Mouse (Mus musculus): ENCODE data around the gene Ston2. TPM values are rescaled to one million over a fixed set of nuclear protein-coding genes. Genes with fewer than 3 reads are reported as not detected.

Ston2 gene
- polyA plus RNA-seq, 1 experiment from 2014 or later: 9.8 TPM

DNA sequence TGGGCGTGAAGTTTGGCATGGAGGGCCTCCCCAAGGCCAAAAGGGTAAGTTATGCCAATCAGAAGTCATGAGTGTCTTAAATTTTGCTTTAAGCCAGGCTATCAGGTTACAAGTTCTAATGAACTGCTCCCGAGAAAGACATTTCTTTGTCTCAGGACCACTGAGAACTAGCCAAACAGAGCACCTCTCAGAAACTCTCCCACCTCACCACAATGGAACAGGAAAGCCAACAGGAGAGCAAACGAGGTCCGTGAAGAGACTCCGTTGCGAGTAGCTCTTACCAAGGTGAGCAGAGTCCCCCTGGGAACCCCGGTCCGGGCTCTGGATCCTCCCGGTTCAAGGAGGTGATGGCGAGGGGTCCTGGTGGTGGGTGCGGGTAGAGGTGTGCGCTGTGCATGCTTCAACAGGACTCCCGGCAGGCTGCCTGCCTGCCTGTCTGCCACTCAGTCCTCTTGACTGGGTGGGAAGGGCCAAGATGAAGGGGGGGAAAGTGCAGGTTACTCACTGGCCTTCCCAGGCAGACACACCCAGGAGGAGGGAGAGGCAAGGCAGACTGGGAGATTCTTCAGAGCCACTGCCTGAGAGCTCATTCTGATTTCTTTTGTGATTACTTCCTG, 102.4 kb downstream of the Ston2 start:
- Histone ChIP-seq H3K9ac (no peak overlapping the region), H3K36me3 (no peaks in the 10 kb centered on the region)
- WGBS: 24% methylated on average over 13 of the region's 13 CpGs

GRCm38 (mm10) chr12:91684840-91685415, 103.3 kb downstream of the Ston2 start:
- no peaks in the 10 kb centered on the region for H3K36me3 ChIP-seq
- peaks cover 27% of the 10 kb centered on the region for H3K4me1 ChIP-seq
- H3K9me3 ChIP-seq: no peaks in the 10 kb centered on the region
- 26% methylated on average over 11 of the region's 11 CpGs for WGBS
- peak overlapping the region; percentile 75; the same call in 1 of the 2 replicates for H3K27ac ChIP-seq
- H3K9ac ChIP-seq: no peak overlapping the region
- no peaks in the 10 kb centered on the region for H3K27me3 ChIP-seq (replicated peaks)
- peak overlapping the region; percentile 53 for H3K4me2 ChIP-seq
- no peak for ATAC-seq (ENCODE audit: insufficient read depth, low FRiP score, low read depth)
- peak overlapping the region; percentile 0; the same call in 1 of the 2 replicates for H3K4me3 ChIP-seq (replicated peaks)

More for the DNA sequence above, 102.4 kb downstream of the Ston2 start:
- no peaks in the 10 kb centered on the region for H3K27me3 ChIP-seq (replicated peaks)
- peak overlapping the region; percentile 53 for H3K4me2 ChIP-seq
- H3K4me1 ChIP-seq: peaks cover 27% of the 10 kb centered on the region
- ATAC-seq (ENCODE audit: insufficient read depth, low FRiP score, low read depth): peak; percentile 83
- no peaks in the 10 kb centered on the region for H3K9me3 ChIP-seq
- H3K4me3 ChIP-seq (replicated peaks): peak overlapping the region; percentile 29
- H3K27ac ChIP-seq: peak overlapping the region; percentile 75; the same call in 1 of the 2 replicates

GRCm38 (mm10) chr12:91684101-91684839, 103.9 kb downstream of the Ston2 start:
- peak overlapping the region; percentile 75; the same call in 1 of the 2 replicates for H3K27ac ChIP-seq
- no peak for ATAC-seq (ENCODE audit: insufficient read depth, low FRiP score, low read depth)
- H3K27me3 ChIP-seq (replicated peaks): no peaks in the 10 kb centered on the region
- no peaks in the 10 kb centered on the region for H3K36me3 ChIP-seq
- peaks cover 32% of the 10 kb centered on the region for H3K4me1 ChIP-seq
- H3K9ac ChIP-seq: 0 out of 2 replicates have a peak overlapping the region, but pooled peaks have one; percentile 5
- 16% methylated on average over 15 of the region's 15 CpGs for WGBS
- H3K9me3 ChIP-seq: no peaks in the 10 kb centered on the region
- H3K4me2 ChIP-seq: peak overlapping the region; percentile 53
- peak overlapping the region; percentile 0; the same call in 1 of the 2 replicates for H3K4me3 ChIP-seq (replicated peaks)

DNA sequence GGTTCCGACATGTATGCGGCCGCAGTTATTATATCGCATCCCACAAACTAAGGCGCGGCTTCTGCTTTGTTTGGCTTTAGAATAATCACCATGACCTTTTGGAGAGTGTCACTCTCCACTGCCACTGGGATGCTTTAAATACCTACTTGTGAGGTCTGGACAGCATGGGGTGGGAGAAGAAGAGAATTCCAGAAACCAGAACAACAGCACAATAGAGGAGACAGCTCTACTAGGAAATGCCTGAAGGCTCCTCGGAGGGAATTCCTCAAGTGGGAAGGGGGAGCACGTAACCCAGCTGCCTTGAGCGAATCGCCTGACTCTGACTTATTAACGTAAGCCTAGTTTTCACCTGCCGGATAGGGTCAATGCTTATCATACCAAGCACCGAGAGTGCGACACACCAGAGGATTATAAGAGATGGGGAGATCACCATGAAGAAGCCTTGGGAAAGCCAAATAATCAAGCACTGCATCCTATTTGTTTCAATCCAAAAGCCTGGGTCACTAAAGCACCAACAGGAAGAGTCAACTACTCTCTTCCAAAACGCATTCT, 104.6 kb downstream of the Ston2 start:
- no peak for ATAC-seq (ENCODE audit: insufficient read depth, low FRiP score, low read depth)
- Histone ChIP-seq H3K4me2 (peak overlapping the region; percentile 53), H3K9me3 (no peaks in the 10 kb centered on the region), H3K36me3 (no peaks in the 10 kb centered on the region), H3K9ac (0 out of 2 replicates have a peak overlapping the region, but pooled peaks have one; percentile 5), H3K27ac (0 out of 2 replicates have a peak overlapping the region, but pooled peaks have one; percentile 23), H3K4me1 (peaks cover 34% of the 10 kb centered on the region), H3K4me3 (replicated peaks) (0 out of 2 replicates have a peak overlapping the region, but pooled peaks have one; percentile 0), H3K27me3 (replicated peaks) (no peaks in the 10 kb centered on the region)
- 33% methylated on average over 15 of the region's 15 CpGs for whole genome bisulfite sequencing

GRCm38 (mm10) chr12:91683096-91683495, 105.1 kb downstream of the Ston2 start:
- no peaks in the 10 kb centered on the region for H3K27me3 ChIP-seq (replicated peaks)
- H3K4me1 ChIP-seq: peaks cover 34% of the 10 kb centered on the region
- H3K27ac ChIP-seq: no peak overlapping the region
- 75% methylated on average over 3 of the region's 3 CpGs for WGBS
- no peak overlapping the region for H3K9ac ChIP-seq
- H3K9me3 ChIP-seq: no peaks in the 10 kb centered on the region
- H3K36me3 ChIP-seq: no peaks in the 10 kb centered on the region
- H3K4me2 ChIP-seq: peak overlapping the region; percentile 53
- no peak overlapping the region for H3K4me3 ChIP-seq (replicated peaks)
- no peak for ATAC-seq (ENCODE audit: insufficient read depth, low FRiP score, low read depth)

GRCm38 (mm10) chr12:91679320-91680064, 108.7 kb downstream of the Ston2 start:
- H3K9me3 ChIP-seq: no peaks in the 10 kb centered on the region
- H3K4me2 ChIP-seq: no peak overlapping the region
- 55% methylated on average over 14 of the region's 14 CpGs for WGBS
- no peak overlapping the region for H3K4me3 ChIP-seq (replicated peaks)
- H3K4me1 ChIP-seq: peaks cover 22% of the 10 kb centered on the region
- ATAC-seq (ENCODE audit: insufficient read depth, low FRiP score, low read depth): no peak
- H3K27me3 ChIP-seq (replicated peaks): no peaks in the 10 kb centered on the region
- H3K36me3 ChIP-seq: no peaks in the 10 kb centered on the region
- no peak overlapping the region for H3K27ac ChIP-seq
- H3K9ac ChIP-seq: no peak overlapping the region

DNA sequence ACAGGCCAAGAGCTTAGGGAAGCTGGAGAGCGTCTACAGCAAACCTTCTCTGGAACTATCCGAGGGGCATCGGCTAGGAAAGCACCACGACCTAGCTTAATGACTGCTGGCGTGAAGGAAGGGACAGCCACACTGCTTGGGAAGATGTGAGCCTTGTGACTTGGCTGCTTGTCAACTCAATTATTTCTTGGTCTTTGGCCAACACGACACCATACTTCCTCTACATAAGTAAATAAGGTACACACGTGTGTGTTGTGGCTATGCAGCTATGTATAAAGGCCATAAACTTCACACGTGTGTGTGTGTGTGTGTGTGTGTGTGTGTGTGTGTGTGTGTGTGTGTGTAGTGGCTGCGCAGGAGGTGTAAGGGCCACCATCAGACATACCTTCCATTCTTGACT, 112.2 kb downstream of the Ston2 start:
- peaks cover 7% of the 10 kb centered on the region; the same call in 1 of the 2 replicates for H3K4me1 ChIP-seq
- ATAC-seq (ENCODE audit: insufficient read depth, low FRiP score, low read depth): peak; percentile 45; the same call in 1 of the 2 replicates
- no peak overlapping the region for H3K4me3 ChIP-seq (replicated peaks)
- 69% methylated on average over 9 of the region's 9 CpGs for WGBS
- no peaks in the 10 kb centered on the region for H3K9me3 ChIP-seq
- H3K4me2 ChIP-seq: no peak overlapping the region
- no peak overlapping the region for H3K27ac ChIP-seq
- H3K27me3 ChIP-seq (replicated peaks): no peaks in the 10 kb centered on the region
- H3K9ac ChIP-seq: no peak overlapping the region
- no peaks in the 10 kb centered on the region for H3K36me3 ChIP-seq

DNA sequence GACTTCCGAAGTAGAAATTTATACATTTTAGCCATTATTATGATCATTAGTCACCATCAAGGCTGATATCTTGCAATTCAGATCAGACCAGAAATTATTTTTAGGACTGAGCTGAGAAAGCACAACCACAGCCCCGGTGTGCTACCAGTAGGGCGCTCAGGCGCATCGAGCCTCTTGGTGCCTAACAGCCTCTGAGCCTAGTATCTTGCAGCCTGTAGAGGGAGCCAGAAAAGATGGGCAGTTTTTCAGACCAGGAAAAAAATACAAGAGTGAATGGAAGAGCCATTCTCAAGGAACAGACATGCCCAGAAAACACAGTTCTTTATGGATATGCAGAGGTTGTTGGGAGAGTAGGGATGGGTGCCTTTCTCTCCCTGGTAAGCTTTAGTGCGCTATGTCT, 115.0 kb downstream of the Ston2 start:
- H3K36me3 ChIP-seq: no peaks in the 10 kb centered on the region
- H3K4me3 ChIP-seq (replicated peaks): no peak overlapping the region
- no peak overlapping the region for H3K27ac ChIP-seq
- H3K4me2 ChIP-seq: no peak overlapping the region
- 81% methylated on average over 6 of the region's 6 CpGs for WGBS
- no peak overlapping the region for H3K9ac ChIP-seq
- ATAC-seq (ENCODE audit: insufficient read depth, low FRiP score, low read depth): no peak
- H3K9me3 ChIP-seq: no peaks in the 10 kb centered on the region
- H3K4me1 ChIP-seq: no peaks in the 10 kb centered on the region; the same call in 1 of the 2 replicates
- H3K27me3 ChIP-seq (replicated peaks): no peaks in the 10 kb centered on the region

DNA sequence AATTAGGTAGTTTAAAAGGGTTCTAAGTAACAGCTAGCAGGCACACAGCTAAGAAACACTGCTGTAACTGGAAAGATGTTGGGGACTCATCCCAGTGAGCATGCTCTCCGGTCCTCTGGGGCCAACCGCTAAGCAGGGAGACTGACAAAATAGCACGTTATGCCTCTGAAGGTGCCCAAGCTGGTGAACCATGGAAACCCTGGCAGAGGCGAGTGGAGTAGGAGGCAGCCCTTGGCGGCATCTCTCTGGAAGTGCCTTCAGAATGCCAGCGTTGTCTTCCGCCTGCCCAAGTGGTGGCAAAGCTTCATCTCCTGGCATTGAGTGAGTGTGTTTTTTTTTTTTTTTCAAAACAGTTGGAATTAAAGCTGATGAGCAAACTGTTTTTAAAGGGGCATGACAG, 115.7 kb downstream of the Ston2 start:
- Histone ChIP-seq H3K4me3 (replicated peaks) (no peak overlapping the region), H3K4me1 (peaks cover 5% of the 10 kb centered on the region; the same call in 1 of the 2 replicates), H3K36me3 (no peaks in the 10 kb centered on the region), H3K9ac (no peak overlapping the region), H3K27me3 (replicated peaks) (no peaks in the 10 kb centered on the region), H3K9me3 (no peaks in the 10 kb centered on the region), H3K27ac (no peak overlapping the region), H3K4me2 (no peak overlapping the region)
- no peak for ATAC-seq (ENCODE audit: insufficient read depth, low FRiP score, low read depth)
- WGBS: 88% methylated on average over 7 of the region's 7 CpGs

GRCm38 (mm10) chr12:91668529-91669245, 119.5 kb downstream of the Ston2 start:
- Histone ChIP-seq H3K27me3 (replicated peaks) (no peaks in the 10 kb centered on the region), H3K4me3 (replicated peaks) (no peak overlapping the region), H3K9ac (no peak overlapping the region), H3K4me2 (no peak overlapping the region; the same call in 1 of the 2 replicates), H3K4me1 (peaks cover 5% of the 10 kb centered on the region; the same call in 1 of the 2 replicates), H3K36me3 (no peaks in the 10 kb centered on the region), H3K9me3 (no peaks in the 10 kb centered on the region), H3K27ac (peak overlapping the region; percentile 57)
- ATAC-seq (ENCODE audit: insufficient read depth, low FRiP score, low read depth): peak; percentile 91
- WGBS: 56% methylated on average over 16 of the region's 16 CpGs
